Comparison of ENCODE assay signal across 35 mouse cellular contexts in genomic region chr16:21351289-21351688, GRCm38 (mm10).
"Had no signal": no experiment of that assay in that cellular context is flagged by ENCODE, and none has a peak within 500 bp of the region (broad histone marks: within the 10 kb centered on the region; RNA-seq: fewer than 3 reads in every experiment).

No protein-coding gene starts in this region.

- H3K4me2 ChIP-seq: heart, embryonic 11.5 days; heart, embryonic 12.5 days; heart, embryonic 13.5 days; heart, embryonic 15.5 days; hindbrain, embryonic 12.5 days; hindbrain, embryonic 13.5 days; hindbrain, embryonic 14.5 days; hindbrain, embryonic 15.5 days; intestine, embryonic 15.5 days; kidney, embryonic 15.5 days had no signal

- H3K36me3 ChIP-seq: heart, embryonic 10.5 days; heart, embryonic 12.5 days; heart, embryonic 13.5 days; heart, embryonic 15.5 days; hindbrain, embryonic 10.5 days; hindbrain, embryonic 12.5 days; hindbrain, embryonic 13.5 days; hindbrain, embryonic 15.5 days; intestine, embryonic 15.5 days; kidney, embryonic 15.5 days had no signal

- H3K4me3 ChIP-seq: heart, embryonic 10.5 days; heart, embryonic 12.5 days; heart, embryonic 13.5 days; heart, embryonic 15.5 days; hindbrain, embryonic 10.5 days; hindbrain, embryonic 12.5 days; hindbrain, embryonic 13.5 days; hindbrain, embryonic 15.5 days; intestine, embryonic 15.5 days; kidney, embryonic 15.5 days; layer of hippocampus, adult 2 months; left cerebral cortex, adult 2 months had no signal

- H3K27ac ChIP-seq: heart, embryonic 10.5 days; heart, embryonic 13.5 days; heart, embryonic 15.5 days; hindbrain, embryonic 10.5 days; hindbrain, embryonic 12.5 days; hindbrain, embryonic 13.5 days; hindbrain, embryonic 14.5 days; hindbrain, embryonic 15.5 days; hindbrain, postnatal 0 days; intestine, embryonic 15.5 days; kidney, embryonic 15.5 days; kidney, postnatal 0 days; layer of hippocampus, adult 2 months; left cerebral cortex, adult 2 months had no signal

- DNase-seq: heart, postnatal 10 days; heart, postnatal 14 days; heart, postnatal 36 days; heart, postnatal 4 days; kidney, adult 11 months; kidney, adult 18-20 months; kidney, adult 2 months; kidney, adult 9 months; kidney, postnatal 10 days; kidney, postnatal 14 days; kidney, postnatal 25 days; kidney, postnatal 36 days; kidney, postnatal 4 days; layer of hippocampus, adult 9-11 months; layer of hippocampus, postnatal 36 days had no signal

- ATAC-seq: hindbrain, embryonic 16.5 days; hindbrain, postnatal 0 days; inflammation-experienced regulatory T-cells, adult 6 months; intestine, embryonic 15.5 days; intestine, embryonic 16.5 days; intestine, postnatal 0 days had no signal

- H3K27me3 ChIP-seq: heart, embryonic 12.5 days; heart, embryonic 15.5 days; hindbrain, embryonic 12.5 days; hindbrain, embryonic 15.5 days; intestine, embryonic 15.5 days; kidney, embryonic 15.5 days had no signal

- H3K4me1 ChIP-seq: hindbrain, embryonic 13.5 days; hindbrain, embryonic 15.5 days; intestine, embryonic 15.5 days had no signal

- H3K9me3 ChIP-seq: heart, embryonic 10.5 days; heart, embryonic 13.5 days; heart, embryonic 15.5 days; hindbrain, embryonic 10.5 days; hindbrain, embryonic 12.5 days; hindbrain, embryonic 13.5 days; hindbrain, embryonic 15.5 days; intestine, embryonic 15.5 days; kidney, embryonic 15.5 days had no signal

- H3K9ac ChIP-seq: heart, embryonic 12.5 days; heart, embryonic 13.5 days; heart, embryonic 15.5 days; hindbrain, embryonic 12.5 days; hindbrain, embryonic 13.5 days; hindbrain, embryonic 14.5 days; hindbrain, embryonic 15.5 days; intestine, embryonic 15.5 days; kidney, embryonic 15.5 days had no signal
